Mouse (Mus musculus) ES-Bruce4 (cell line): ENCODE data around the gene Bckdhb.

Source experiments
- CTCF ChIP-seq: IDR thresholded peaks from one replicate; pipeline ENCODE4 v1.8.1; 2011; ENCODE audit warnings: low read depth, low read length
- POLR2A ChIP-seq: IDR thresholded peaks from one replicate; pipeline ENCODE4 v1.8.1; 2011; ENCODE audit warnings: low read length; ENCODE audit not compliant: insufficient read depth

DNA sequence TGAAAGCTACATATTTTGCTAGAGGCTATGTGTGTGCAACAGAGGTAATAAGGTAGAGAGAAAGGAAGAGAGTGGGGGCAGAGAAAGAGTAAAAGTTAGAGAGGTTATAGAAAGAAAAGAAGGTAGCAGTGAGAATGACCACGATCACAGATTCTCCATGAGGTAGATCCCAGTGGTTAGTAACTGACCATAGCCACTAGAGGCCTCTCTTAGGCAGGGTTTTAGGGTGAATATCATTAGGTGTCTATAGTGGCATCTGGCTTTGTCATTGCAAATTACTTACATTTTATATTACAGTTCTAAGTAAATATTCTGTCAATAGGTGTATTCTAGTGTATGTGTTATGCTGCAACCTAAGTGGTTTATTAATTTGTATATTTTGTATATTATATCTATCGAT lies 94.7 kb downstream of the Bckdhb start:
- no peak for TF ChIP-seq CTCF
- no peak for TF ChIP-seq POLR2A
